In genomic region chr9:121505346-121505745, GRCm38 (mm10) we compare ENCODE assay signal across 11 mouse cellular contexts. TPM values are rescaled to one million over a fixed set of nuclear protein-coding genes. Genes with fewer than 3 reads are reported as not detected.
DNase-seq lines count a peak whose midpoint lies in the region; ATAC-seq and TF ChIP-seq lines count a peak whose summit lies in the region.
"Had no signal": no experiment of that assay in that cellular context is flagged by ENCODE, and none has a peak within 500 bp of the region (broad histone marks: within the 10 kb centered on the region; RNA-seq: fewer than 3 reads in every experiment).

No protein-coding gene starts in this region.

- H3K9ac ChIP-seq in lung, postnatal 0 days (replicated peaks; ENCODE audit: low read depth): no peak overlapping the region
- H3K9ac ChIP-seq: heart, embryonic 12.5 days; hindbrain, embryonic 14.5 days had no signal

- H3K36me3 ChIP-seq in lung, postnatal 0 days (ENCODE audit: insufficient read depth, low read length): no peaks in the 10 kb centered on the region
- H3K36me3 ChIP-seq: heart, embryonic 12.5 days had no signal

- 82% methylated on average over 8 of the region's 8 CpGs for WGBS in lung, postnatal 0 days

- TF ChIP-seq EP300 in lung, postnatal 0 days (IDR thresholded peaks at IDR 0.05): no peak

- no peaks in the 10 kb centered on the region for H3K4me1 ChIP-seq in lung, postnatal 0 days (ENCODE audit: insufficient read depth, low read depth, low read length)
- H3K4me1 ChIP-seq: heart, embryonic 12.5 days had no signal

- H3K4me2 ChIP-seq in lung, postnatal 0 days (replicated peaks; ENCODE audit: low read depth, low read length): no peak overlapping the region
- H3K4me2 ChIP-seq: heart, embryonic 12.5 days; hindbrain, embryonic 14.5 days had no signal

- no peak for TF ChIP-seq CTCF in lung, postnatal 0 days (IDR thresholded peaks at IDR 0.05)

- H3K9me3 ChIP-seq in lung, postnatal 0 days (ENCODE audit: low read length): no peaks in the 10 kb centered on the region
- H3K9me3 ChIP-seq: heart, embryonic 12.5 days had no signal

- no peak overlapping the region for H3K27ac ChIP-seq in lung, postnatal 0 days (ENCODE audit: low read length)
- H3K27ac ChIP-seq: hindbrain, embryonic 14.5 days had no signal

- H3K27me3 ChIP-seq in lung, postnatal 0 days (replicated peaks; ENCODE audit: insufficient read depth, low read length): no peaks in the 10 kb centered on the region

- H3K4me3 ChIP-seq in lung, postnatal 0 days (ENCODE audit: low read depth, low read length): no peak overlapping the region
- H3K4me3 ChIP-seq: heart, embryonic 12.5 days had no signal

- DNase-seq in cerebellum, adult 11-12 months: peak; percentile 23
- DNase-seq in cerebellum, adult 9-11 months: peak; percentile 30
- peak; percentile 88 for DNase-seq in layer of hippocampus, adult 9-11 months
- DNase-seq in right cerebral cortex, adult 18-20 months: peak; percentile 86
- no peak for DNase-seq in natural killer cell, adult 2 months (ENCODE audit: low spot score in 2 of 2)
- DNase-seq in embryo, embryonic 9.5 days (ENCODE audit: extremely low spot score): no peak
- DNase-seq in lung, postnatal 0 days (ENCODE audit: low spot score): no peak
- DNase-seq: kidney, adult 8-10 months; thymus, postnatal 4 days had no signal

- ATAC-seq in lung, postnatal 0 days: no peak

RNA-seq across cellular contexts. Expression of gene Cck, which starts 9.9 kb away (rescaled TPM):
- 0.23 TPM in 1 of 2 replicates, not detected in the other for polyA plus RNA-seq in lung, postnatal 0 days (2015; fragmentation: Nextera tagmentation; extraction: Ambion mirVana)

Comparison
In these comparisons a context has a peak if more than half of its experiments do, and no peak if none do; other contexts are left out.
1. DNase-seq: peak in cerebellum, adult 11-12 months (single experiment), cerebellum, adult 9-11 months (single experiment), layer of hippocampus, adult 9-11 months (single experiment) and right cerebral cortex, adult 18-20 months (single experiment); none in natural killer cell, adult 2 months (0 of 2), embryo, embryonic 9.5 days (single experiment) and lung, postnatal 0 days (single experiment).